Mouse (Mus musculus): ENCODE measurements around the gene Nckap5. TPM values are rescaled to one million over a fixed set of nuclear protein-coding genes. Genes with fewer than 3 reads are reported as not detected.

Gene Nckap5
- total RNA-seq, 2 experiments from 2014 or later, result 14.8 to 19.8 TPM

DNA sequence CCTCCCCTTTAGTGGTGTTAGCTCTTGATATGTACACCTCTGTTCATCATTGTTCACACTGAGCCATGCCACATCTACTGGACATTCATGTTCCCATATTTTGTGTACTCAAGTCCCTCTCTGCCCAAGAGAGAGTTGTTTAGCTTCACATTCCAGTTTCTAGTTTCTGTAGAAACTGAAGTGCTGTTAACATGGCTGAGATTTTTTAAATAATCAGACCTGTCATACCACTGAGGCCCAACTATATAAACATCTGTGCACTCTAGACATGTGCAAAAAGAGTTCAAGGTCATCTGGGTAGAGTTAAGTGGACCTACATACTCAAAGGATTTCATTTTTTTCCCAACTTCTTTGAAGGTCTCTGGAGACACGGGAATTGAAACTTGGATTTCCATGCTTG, 193.1 kb downstream of the Nckap5 start:
- DNase-seq (ENCODE audit: low spot score in 2 of 2), result no peak

DNA sequence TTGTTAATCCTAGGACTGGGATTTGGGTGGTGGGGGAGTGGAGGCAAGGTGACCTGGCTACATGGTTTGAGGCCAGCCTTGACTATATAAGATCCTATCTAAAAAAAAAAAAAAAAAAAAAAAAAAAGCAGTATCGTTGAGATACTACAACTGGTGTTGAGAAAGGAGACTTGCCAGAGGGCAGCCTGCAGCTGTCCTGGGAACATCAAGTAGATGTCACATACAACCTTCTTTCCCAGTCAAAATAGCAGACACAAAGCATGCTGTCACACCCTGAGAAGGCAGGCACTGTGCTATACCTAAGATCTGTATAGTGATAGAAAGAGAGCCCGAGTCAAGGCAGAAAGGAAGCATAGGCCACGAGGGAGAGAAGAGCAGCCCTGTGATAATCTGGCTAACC, 204.4 kb downstream of the Nckap5 start:
- no peak for DNase-seq (ENCODE audit: low spot score in 2 of 2)

DNA sequence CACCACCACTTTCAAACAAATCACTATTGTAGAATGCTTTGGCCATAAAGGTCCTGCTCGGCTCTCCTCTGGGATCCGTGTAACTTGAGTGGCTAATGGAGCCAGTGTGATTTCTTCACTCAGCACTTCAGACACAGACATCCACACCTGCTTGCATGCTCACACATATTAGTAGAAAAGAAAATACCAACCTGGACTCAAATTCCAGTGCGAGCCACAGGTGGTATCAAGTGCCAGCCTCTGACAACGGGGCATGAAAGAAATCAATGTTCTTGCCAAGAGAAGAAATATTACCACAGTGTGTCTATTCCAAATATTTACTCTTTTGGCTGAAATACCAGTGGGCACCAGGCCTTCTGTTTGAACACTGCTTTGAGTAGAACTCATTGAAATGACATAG, 208.6 kb downstream of the Nckap5 start:
- no peak for DNase-seq (ENCODE audit: low spot score in 2 of 2)

DNA sequence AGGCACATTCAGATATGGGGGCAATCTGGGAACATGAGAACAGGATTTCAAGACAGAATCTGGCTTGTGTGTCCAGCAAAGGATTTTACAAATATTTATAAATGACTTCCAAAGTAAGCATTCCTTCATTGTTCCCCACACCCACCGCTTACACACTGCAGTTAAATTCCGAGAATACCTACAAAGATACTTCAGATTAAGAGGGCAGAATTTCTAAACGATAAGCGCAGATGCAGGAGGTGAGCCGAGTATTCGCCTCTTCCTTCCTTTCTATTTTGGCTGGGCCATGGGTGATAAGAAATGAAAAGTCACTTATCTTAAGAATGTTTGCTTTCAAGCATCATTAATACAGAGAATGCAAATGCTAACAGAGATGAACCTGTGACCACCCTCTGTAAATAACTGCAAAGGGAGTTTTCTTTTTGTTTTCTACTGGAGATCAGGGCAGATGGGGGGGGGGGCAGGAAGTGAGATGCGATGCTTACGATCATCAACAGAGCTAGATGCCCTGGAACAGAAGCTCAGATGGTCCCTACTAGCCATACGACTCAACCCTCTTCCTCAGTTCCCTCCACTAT, 213.0 kb downstream of the Nckap5 start:
- no peak for DNase-seq (ENCODE audit: low spot score in 2 of 2)

DNA sequence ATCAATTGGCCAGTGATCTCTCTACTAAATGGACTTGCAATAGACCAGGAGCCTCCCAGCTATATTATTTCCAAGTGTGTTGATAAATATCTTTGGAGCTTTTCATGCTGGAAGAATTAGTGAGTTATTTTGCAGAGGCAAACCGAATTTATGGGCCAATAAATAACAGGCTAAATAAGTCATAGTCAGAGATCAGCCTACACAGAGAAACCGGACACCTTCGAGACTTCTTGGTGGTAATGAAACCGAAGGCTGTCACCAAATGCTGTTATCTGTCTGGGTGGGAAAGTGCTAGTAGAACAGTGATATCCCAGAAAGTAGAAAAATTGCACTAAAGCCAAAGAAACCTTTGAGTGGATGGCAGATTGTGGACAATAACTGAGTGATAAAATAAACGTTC, 213.6 kb downstream of the Nckap5 start:
- DNase-seq (ENCODE audit: low spot score in 2 of 2), result no peak

DNA sequence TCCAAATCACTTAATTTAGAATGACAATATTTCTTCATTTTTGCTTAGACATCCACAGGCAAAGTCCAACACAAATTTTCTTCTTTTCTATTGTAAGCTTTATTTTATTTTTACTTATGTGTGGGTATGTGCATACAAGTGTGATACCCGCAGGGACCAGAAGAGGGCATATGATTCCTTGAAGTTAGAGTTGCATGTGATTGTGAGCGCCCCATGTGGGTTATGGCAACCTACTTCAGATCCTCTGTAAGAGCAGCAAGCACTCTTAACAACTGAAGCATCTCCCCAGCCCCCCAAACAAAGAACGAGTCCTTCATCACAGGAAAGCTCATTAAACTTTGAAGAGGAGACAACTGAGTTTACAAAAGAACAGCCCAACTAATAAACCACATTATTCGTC, 217.7 kb downstream of the Nckap5 start:
- DNase-seq (ENCODE audit: low spot score in 2 of 2), result no peak

DNA sequence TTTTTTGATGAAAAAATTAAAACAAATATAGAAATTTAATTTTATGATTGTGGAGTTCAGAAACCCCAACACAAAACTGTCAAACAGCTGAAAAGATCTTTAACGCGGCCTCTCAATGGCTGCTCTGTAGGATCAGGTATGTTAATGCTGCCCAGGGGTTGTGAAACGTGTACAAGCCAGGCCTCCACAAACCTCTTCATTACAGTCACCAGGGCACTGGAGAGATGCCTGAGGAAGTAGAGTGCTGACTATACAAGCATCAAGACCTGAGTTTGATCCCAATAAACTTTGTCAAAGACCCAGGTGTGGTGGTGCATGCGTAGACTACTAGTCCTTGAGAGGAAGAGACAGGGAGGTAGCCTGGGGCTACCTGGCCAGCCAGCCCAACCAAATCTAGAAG, 222.0 kb downstream of the Nckap5 start:
- no peak for DNase-seq (ENCODE audit: low spot score in 2 of 2)

DNA sequence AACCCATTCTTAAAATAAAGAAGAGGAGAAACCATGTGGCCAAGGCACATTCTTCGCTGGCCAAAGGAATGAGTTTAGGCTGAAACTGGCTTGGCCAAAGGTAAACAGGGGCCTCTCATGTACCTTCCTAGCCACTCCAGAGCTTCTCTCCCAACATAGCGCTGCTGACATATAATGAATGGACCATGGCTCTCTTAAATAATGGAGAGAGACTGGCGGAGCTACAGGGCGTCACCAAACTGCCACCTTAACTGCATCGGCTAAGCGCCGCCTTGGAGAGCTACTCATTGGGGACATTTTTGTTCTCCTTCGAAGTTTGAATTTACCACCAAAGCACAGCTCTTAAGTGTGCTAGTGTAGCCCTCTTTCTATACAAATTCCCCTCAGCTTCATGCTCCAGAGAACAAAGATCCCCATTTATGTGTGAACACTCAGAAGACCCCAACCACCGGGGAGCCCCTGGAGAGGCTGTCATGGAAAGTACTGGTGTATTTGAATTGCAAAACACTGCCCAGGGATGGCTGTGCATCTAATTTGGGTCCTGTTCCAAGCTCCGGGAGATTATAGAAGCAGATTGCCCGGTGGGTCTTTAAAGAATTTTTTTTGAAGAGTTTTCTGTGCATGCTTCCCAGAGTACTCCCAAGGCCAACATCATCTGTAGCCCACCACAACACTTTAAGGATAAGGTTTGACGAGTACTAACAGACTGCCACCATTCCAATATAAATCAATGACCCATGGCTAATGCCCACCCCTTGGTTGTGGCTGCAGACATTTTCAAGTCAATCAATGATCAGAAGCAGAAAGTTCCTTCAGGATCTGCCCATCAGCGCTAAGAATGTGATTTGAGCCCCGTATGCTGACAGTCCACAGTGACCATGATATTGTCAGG, 224.2 kb downstream of the Nckap5 start:
- DNase-seq (ENCODE audit: low spot score in 2 of 2), result no peak

DNA sequence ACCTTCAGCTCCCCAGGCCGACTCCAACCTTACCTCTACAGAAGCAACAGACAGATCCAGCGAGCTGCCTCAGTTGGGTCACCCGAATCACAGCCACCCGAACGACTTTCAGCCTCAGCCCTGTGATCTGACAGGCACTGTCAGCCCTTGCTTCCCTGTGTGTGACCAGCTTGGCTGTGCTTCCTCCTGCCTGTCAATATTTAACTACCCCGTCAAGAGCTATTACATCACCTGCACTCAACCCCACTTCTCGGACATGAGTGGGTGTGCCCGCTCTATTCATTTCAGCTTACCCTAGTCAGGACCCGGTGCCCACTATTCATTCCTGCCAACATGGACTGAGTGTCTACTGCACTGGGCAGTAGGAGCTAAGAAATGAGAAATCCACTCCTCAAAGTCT, 226.0 kb downstream of the Nckap5 start:
- DNase-seq (ENCODE audit: low spot score in 2 of 2), result no peak

DNA sequence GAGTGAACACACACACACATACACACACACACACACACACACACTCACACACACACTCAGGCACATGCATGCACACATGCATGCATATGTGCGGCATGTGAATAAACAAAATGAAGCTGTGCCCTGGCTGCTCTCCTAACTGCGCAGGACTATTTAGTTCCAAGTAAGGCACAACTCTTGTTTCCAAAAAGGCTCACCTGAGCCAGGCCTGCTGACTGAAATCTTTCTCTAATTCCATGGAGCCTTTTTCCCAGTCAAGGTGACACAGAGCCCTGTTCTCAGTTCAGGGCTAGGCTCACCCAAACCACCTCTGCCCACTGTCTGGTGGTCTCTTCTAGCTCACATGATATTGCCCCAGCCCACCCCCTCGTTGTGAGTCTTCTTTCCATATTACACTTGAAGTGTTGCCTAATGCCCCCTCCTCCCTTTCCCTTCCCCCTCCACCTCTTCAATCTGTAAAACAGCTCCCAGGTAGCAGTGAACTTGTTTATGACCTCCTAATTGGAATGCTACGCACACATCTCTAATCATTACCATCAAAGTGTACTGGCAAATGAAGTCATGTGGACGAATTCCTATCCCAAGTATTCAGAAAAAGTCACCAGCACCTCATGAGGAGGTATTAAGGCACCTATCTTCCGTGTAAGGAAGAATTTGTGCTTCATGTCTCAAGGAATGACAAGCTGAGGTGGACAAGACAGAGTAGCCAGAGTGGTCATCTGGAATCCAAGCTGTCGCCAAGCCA, 226.7 kb downstream of the Nckap5 start:
- DNase-seq (ENCODE audit: low spot score in 2 of 2), result no peak

DNA sequence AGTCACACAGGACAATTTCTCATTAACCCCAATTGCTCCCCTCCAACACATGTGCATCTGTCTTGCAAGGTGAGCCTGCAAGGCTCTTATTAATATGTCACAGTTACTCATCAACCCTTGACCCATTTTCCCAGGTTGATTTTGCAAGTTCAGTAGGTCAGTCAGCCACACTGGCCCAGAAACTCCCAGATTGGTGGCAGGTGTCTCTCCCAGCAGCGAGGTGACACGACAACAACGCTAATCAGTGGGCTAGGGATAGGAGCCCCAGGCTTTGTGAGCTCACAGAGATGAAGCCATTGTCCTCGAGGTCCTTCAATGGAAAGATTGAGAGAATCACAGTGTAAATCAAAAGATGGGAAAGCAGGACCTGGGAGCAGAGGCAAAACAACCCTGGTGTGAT, 230.0 kb downstream of the Nckap5 start:
- DNase-seq (ENCODE audit: low spot score in 2 of 2), result no peak

DNA sequence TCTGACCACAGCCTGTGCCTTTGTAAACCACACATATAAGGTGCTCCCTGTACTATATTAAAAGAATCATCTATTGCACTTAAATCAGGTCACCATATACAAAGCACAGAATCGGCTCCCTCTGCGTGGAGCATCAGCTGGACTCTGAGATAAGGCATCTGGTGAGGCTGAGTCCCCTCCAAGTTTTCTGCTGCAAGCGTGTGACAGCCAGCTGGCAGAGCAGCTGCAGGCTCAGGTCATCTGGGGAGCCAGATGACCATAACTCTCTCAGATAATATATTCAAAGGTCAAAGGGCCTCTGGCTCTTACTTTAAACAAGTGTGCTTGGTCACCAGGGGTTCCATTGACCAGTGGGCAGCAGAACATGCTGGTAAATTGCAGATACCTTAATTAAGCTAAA, 233.2 kb downstream of the Nckap5 start:
- DNase-seq (ENCODE audit: low spot score in 2 of 2), result no peak

DNA sequence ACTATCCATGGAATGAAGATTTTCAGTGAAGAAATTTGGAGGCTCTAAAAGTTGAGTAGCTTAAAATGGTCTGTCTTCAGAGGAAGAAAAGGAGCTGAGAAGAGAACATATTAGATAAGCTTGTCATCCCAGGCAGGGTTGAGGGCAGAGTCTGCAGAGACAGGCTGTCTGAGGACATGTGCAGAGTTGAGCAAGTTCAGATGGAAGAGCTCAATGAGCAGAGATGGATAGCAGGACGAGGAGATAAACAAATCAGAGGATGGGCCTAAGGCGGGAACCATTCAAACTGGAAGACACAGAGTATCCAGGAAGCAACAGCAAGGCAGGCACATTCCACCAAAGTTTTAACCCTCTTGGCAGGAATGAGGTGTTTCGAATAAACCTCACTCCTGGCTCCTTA, 235.8 kb downstream of the Nckap5 start:
- DNase-seq (ENCODE audit: low spot score in 2 of 2), result no peak

DNA sequence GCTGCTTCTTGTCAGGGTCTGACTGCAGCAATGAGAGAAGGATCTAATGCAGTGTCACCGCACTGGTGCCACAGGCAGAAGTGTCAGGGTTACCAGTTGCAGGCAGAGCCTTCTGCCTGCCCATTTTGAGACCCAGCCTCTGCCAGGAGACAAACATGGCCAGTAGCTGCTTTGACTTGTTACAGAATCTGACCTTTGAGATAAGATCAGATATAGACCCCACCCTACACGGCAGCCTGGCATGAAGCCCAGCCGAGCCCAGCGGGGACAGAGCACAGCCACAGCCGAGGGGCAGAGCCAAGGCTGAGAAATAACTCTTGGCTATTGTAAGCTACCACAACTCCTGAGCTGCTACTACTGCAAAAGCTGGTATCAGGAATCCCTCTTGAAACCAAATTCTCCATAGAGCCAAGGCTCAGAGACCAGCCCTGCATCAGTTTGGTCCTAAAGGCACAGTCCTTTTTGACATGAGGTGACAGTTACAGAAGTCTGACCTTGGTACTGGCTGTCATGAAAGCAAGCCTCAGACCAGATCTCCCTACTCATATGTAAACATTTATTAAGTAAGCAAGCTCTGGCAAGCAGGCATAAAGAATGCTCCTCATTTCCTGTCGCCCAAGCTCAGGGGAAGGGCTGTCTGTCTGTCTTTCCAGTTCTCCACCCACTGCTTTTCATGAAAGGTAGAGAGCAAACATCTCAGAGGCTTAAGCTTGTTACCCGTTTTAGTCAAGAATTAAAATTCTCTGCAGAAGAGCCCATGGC, 237.4 kb downstream of the Nckap5 start:
- no peak for DNase-seq (ENCODE audit: low spot score in 2 of 2)

DNA sequence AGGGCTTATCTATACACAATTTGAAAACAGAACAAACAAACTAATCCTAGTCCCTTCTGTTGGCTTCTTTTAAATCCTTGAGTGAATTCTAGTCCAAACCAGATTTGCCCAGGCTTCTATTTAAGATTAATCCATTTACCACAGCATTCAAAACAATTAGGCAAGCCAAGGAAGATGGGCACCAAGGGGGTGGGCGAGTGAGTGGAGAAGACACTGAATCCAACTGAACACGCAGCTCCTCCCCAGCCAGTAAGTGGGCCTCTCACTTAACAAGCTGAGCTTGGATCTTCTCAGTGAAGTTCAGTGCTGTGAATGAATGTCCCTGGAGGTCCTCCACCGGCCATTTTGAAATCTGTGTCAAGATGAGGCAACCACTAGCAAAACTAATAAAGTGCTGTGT, 239.7 kb downstream of the Nckap5 start:
- no peak for DNase-seq (ENCODE audit: low spot score in 2 of 2)

DNA sequence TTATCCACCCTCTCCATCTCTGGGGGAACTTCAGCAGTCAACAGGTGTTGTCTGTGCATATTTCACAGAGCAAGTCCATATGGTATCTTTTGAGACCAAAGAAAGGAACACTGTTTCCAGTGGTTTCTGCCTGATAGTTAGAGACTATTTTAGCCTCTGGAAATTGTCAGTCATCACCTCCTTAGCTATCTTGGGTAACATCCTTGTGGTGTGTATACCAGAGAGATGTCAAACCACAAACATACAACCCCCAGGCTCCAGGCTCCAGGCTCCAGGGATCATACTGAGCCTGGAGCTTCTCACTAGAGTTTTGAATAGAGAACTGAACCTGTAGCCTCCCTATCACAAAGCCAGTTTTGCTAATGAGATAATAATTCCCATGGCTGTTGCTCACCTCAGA, 252.4 kb downstream of the Nckap5 start:
- no peak for DNase-seq (ENCODE audit: low spot score in 2 of 2)

DNA sequence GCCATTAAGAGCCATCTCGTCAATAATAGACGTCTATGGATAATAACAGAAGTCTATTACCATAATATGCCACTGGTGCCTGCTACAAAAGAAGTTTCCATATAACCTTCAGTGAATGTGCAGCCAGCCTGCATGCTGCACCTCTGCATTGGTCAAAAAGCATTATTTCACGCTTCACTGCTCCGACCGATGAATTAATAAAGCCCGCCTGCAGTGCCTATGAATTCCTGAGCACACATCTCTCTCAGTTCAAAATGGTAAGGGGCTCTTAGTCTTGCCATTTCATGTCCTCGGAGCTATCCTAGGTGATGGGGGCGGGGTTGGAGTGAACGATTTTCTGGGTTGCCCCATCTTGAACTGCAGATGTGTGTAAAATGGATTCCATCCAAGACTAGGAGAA, 256.3 kb downstream of the Nckap5 start:
- DNase-seq (ENCODE audit: low spot score in 2 of 2), result no peak

DNA sequence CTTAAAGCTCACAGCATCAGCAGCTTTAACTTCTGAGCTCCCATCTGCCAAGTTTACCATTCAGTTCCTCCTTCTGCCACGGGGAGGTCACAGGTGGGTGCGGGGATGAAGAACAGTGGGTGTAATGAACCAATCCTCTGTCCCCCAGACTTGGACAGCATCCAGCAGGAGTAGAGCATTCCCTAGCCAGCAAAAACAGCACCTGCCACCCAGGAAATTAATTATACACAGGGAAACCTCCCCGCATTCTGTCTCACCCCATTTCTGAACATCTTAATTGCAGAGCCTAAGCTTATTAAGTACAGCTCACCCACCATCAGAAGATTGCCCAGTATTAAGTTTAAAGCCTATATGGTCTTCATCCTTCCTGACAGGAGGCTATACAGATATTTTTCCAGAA, 256.9 kb downstream of the Nckap5 start:
- DNase-seq (ENCODE audit: low spot score in 2 of 2), result peak in 1 of 2 experiments; percentile 6

DNA sequence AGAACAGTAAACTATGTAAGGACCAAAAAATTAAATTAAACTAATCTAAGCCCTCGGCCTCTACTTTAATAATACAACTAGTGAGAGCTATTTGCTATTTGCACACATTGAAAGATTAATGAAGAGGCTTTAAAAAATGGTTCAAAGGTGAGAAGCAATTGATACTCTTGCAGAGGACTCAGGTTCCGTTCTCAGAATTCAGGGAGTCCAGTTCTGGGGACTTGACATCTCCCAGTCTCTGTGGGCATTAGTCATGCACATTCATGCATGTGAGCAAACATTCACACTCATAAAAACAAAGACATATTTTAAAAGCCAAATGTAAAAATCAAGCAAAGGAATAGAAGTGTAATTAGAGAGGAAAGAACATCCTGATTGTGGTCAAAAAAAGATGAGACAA, 257.5 kb downstream of the Nckap5 start:
- no peak for DNase-seq (ENCODE audit: low spot score in 2 of 2)

DNA sequence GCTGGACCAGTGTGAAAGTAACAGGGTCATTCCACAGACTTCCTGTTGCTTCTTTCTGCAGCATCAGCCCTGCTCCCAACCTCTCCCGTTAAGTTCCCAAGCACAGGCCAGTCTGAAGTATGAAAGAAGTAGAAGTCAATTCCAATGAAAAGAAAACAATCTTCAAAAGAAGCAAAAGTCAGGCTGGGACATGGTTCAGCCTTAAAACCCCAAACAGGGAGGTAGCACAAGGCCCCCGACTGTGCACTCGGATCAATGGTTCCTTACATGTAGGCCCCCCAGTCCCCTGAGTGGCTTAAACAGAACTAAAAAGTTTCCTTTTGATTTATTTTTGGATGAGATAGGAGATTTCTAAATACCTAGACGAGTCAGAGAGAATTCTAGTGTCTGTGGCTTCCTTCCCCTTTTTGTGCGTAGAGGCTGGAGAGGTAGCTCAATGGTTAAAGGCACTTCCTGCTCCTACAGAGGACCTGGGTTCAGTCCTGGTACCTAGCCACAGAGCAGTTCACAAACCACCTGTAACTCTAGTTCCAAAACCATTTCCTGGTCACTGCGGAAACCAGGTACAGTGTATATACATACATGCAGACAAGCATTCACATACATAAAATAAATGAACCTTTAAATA, 260.9 kb downstream of the Nckap5 start:
- DNase-seq (ENCODE audit: low spot score in 2 of 2), result no peak

Measured in layer of hippocampus, postnatal 14 days (tissue).